Mouse (Mus musculus): Measurements from ENCODE around the gene Rnf183.

DNA sequence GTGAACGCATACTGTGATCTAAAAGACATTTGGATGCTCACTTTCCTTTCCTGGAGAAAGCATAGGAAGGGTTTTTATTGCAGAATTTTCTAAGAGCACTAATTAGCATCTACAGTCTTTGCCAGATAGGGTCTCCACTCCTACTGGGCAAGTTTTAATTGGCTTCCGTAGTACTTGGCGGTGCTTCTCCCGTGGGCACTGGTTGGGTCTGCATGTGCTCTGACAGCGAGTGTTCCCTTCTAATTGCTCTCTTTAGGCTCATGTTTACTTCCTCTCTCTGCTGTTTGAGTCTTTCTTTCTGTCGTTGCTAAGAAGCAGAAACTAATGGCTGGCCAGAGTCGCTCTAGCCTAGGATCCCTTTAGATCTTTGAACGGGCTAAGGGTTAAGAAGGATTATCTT, 16.6 kb downstream of the Rnf183 start:
- TF ChIP-seq ZNF384 (IDR thresholded peaks at IDR 0.05; ENCODE audit: low read depth, low read length): no peak
- TF ChIP-seq HCFC1 (IDR thresholded peaks at IDR 0.05; ENCODE audit: borderline replicate concordance, insufficient read depth, low read length): no peak
- no peak for TF ChIP-seq CHD2 (IDR thresholded peaks at IDR 0.05; ENCODE audit: low read depth, low read length)
- TF ChIP-seq MAFK (IDR thresholded peaks at IDR 0.05; ENCODE audit: insufficient read depth, low read depth, low read length): no peak

Measured in ES-E14 (cell line).